Mouse (Mus musculus) thymus, adult 2 months (tissue): ENCODE measurements around the gene Nfe2l1. TPM values are rescaled to one million over a fixed set of nuclear protein-coding genes. Genes with fewer than 3 reads are reported as not detected.

ENCODE experiments used
- DNase-seq: peaks from one replicate; pipeline ENCODE4 v3.0.0; 2021
- H3K27ac ChIP-seq: fragments of 200-500 bp; 2 replicates; pipeline ENCODE4 v1.5.1; 2012; ENCODE audit warnings: low read length, control low read depth; ENCODE audit not compliant: control insufficient read depth, insufficient read depth
- H3K27me3 ChIP-seq: fragments of 200-500 bp; 2 replicates; pipeline ENCODE4 v1.6.1; 2012; ENCODE audit warnings: mild to moderate bottlenecking, low read length, moderate library complexity, mixed read lengths; ENCODE audit not compliant: control insufficient read depth, insufficient read depth
- H3K36me3 ChIP-seq: fragments of 200-500 bp; 2 replicates; pipeline ENCODE4 v1.6.1; 2012; ENCODE audit warnings: mild to moderate bottlenecking, low read length, moderate library complexity; ENCODE audit not compliant: control insufficient read depth, insufficient read depth
- H3K4me1 ChIP-seq: fragments of 200-500 bp; replicated peaks from 2 replicates; pipeline ENCODE4 v1.6.1; 2012; ENCODE audit warnings: low read length; ENCODE audit not compliant: control insufficient read depth, insufficient read depth
- H3K4me3 ChIP-seq: fragments of 200-500 bp; 2 replicates; pipeline ENCODE4 v1.5.1; 2012; ENCODE audit warnings: mild to moderate bottlenecking, low read length, control low read depth, moderate library complexity; ENCODE audit not compliant: control insufficient read depth, insufficient read depth
- CTCF ChIP-seq: fragments of 200-500 bp; IDR thresholded peaks from 2 replicates; pipeline ENCODE4 v1.5.1; 2012; ENCODE audit warnings: mild to moderate bottlenecking, control low read depth, low read length, moderate library complexity, borderline replicate concordance; ENCODE audit not compliant: control insufficient read depth, poor library complexity, insufficient read depth; ENCODE audit errors: extremely low read depth
- POLR2A ChIP-seq: fragments of 200-500 bp; IDR thresholded peaks from 2 replicates; pipeline ENCODE4 v1.6.1; 2012; ENCODE audit warnings: mild to moderate bottlenecking, low read length, control low read depth, moderate library complexity; ENCODE audit not compliant: control insufficient read depth, poor library complexity, insufficient read depth; ENCODE audit errors: extremely low read depth
- WGBS: fragments of 180-500 bp; shearing (Covaris S2); methylation state at CpG from one replicate; pipeline ENCODE4 v1.1.7; 2018; 5-methylcytosine and 5-hydroxymethylcytosine counted together
- polyA plus RNA-seq: library from polyadenylated mRNA; depleted of rRNA; stranded (reverse); fragments of >200 nt; gene quantifications from 2 replicates; pipeline ENCODE4 v1.2.3, GENCODE M21; 2012

Nfe2l1 gene
- polyA plus RNA-seq, 1 experiment: 170 TPM

DNA sequence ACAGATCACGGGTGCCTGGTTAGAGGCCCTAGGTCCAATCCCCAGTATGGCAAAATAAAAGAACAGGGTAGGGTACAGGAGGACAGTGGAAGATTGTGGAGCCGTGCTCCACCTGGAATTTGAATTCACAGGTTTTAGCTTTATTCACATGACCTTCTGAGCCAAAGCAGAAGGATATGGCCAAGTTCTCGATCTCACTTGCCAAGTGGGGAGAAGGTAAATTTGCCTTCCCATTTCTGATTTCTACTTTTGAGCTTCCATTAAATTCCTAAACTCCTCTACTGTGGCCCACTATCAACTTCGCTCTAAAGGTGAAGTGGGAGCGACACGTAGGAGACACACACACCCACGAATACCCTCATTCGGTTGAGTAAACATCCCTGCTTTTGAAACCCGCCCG, 887 bp downstream of the Nfe2l1 start:
- Histone ChIP-seq H3K4me1 (peaks cover 10% of the 10 kb centered on the region), H3K36me3 (no peaks in the 10 kb centered on the region; the same call in 1 of the 2 replicates), H3K4me3 (peak overlapping the region; percentile 90), H3K27ac (no peak overlapping the region), H3K27me3 (no peaks in the 10 kb centered on the region)
- WGBS: 13% methylated on average over 10 of the region's 10 CpGs
- no peak for DNase-seq
- TF ChIP-seq CTCF (no peak), POLR2A (no peak)

DNA sequence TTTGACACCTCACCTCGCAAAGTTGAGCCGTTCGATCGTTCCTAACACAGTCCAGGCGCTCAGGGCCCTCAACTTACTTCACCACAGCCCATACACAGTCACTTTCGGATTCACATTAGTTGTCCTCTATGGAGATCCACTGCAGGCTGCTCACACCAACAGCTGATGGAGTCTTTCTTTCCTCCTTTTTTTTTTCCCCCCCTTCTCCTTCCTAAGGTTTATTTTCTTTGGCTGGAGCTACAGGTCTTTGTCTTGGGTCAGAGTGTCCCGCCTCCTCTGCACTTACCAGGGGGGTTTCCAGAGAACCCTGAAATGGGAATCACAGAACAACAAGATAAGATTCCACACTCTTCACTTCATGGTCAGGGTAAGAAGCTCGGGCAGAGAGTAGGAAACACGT, 1.9 kb downstream of the Nfe2l1 start:
- peak overlapping the region; percentile 8; the same call in 1 of the 2 replicates for H3K4me3 ChIP-seq
- H3K27ac ChIP-seq: no peak overlapping the region
- H3K27me3 ChIP-seq: no peaks in the 10 kb centered on the region
- H3K36me3 ChIP-seq: no peaks in the 10 kb centered on the region; the same call in 1 of the 2 replicates
- WGBS: 90% methylated on average over 9 of the region's 9 CpGs
- peaks cover 17% of the 10 kb centered on the region for H3K4me1 ChIP-seq
- TF ChIP-seq POLR2A (no peak), CTCF (no peak)
- DNase-seq: no peak

DNA sequence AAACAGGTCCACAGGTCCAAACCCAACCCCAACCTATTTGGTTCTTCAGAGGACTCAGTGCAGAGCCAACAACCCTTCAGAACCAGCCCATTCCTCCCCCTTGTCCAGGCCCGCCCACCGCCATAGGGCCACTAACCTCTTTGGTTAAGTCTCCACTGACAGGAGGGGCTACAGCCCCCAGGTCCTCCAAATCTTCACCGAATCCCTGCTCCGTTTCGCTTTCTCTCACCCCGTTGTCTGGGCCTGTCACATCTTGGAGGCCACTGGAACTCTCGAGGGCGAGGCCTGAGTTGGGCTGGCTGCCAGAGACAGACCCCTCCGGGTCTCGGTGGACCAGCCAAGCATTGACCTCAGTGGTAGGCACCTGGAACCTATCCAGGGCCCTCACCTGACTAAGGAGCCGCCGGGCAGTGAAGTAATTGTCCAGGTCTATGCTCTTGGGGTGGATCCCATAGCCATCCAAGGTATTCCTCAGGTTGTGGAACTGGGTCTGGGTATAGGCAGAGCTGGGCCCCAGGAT, 2.6 kb downstream of the Nfe2l1 start:
- 86% methylated on average over 12 of the region's 12 CpGs for WGBS
- TF ChIP-seq CTCF: no peak
- TF ChIP-seq POLR2A: no peak
- Histone ChIP-seq H3K36me3 (no peaks in the 10 kb centered on the region; the same call in 1 of the 2 replicates), H3K4me3 (peak overlapping the region; percentile 6; the same call in 1 of the 2 replicates), H3K27ac (no peak overlapping the region), H3K27me3 (no peaks in the 10 kb centered on the region), H3K4me1 (peaks cover 22% of the 10 kb centered on the region)
- DNase-seq: no peak

DNA sequence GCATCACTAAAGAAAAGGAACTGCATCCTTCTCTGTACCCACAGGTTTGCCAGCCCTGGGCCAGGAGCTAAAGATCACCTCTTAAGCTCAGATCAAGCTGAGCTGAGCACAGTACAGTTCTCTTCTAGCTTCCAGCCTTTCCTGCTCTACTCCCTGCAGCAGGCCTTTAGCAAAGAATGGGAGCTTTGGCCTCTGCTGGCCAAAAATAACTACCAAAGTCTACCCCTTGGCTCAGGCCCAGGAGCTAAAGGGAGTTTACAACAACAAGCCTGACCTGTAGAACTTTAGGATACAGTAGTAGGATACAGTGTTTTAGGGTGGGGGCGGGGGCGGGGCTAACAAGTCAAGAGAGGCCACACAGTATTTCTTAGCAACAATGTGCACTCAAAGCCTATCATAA, 3.3 kb downstream of the Nfe2l1 start:
- no peak overlapping the region for H3K27ac ChIP-seq
- H3K36me3 ChIP-seq: peaks cover 6% of the 10 kb centered on the region
- peaks cover 22% of the 10 kb centered on the region for H3K4me1 ChIP-seq
- no peak for DNase-seq
- H3K27me3 ChIP-seq: no peaks in the 10 kb centered on the region
- H3K4me3 ChIP-seq: no peak overlapping the region
- 96% methylated on average over 2 of the region's 2 CpGs for WGBS
- TF ChIP-seq POLR2A: no peak
- TF ChIP-seq CTCF: no peak

DNA sequence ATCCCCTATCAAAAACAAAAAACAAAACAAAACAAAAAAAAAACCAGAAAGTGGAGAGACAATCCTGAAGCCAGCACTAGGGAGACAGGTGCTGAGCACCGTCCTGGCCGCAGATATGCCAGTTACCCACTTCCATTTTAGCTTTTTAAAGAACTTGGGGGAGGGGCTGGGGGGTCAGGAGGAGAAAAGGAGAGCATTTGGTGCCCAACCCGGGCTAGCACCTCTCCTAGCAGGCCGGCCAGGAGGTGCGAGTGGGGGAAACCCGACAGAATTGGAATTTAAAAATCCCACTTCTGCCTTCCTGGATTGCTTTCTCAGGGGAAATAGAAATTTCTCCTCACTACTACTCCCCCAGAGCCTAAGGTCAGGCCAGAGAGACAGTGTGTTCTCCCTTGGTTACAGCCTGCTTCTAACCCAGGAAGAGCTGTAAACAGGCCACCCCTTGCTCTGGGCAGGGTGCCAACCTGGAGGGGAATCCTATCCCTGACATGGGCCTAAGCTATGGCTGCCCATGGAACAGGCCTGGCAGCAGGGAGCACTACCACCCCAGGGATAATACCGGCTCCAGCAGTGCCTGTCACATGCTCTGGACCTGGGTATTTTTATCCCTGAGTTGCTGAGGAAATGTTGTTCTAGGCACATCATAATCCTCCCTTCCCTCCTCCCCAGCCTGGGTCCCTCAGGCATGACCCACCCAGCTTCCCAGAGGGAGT, 4.8 kb downstream of the Nfe2l1 start:
- TF ChIP-seq POLR2A: no peak
- no peak for TF ChIP-seq CTCF
- Histone ChIP-seq H3K27ac (peak overlapping the region; percentile 26), H3K4me1 (peaks cover 22% of the 10 kb centered on the region), H3K4me3 (no peak overlapping the region), H3K27me3 (no peaks in the 10 kb centered on the region), H3K36me3 (peaks cover 21% of the 10 kb centered on the region)
- 68% methylated on average over 7 of the region's 7 CpGs for WGBS
- no peak for DNase-seq

DNA sequence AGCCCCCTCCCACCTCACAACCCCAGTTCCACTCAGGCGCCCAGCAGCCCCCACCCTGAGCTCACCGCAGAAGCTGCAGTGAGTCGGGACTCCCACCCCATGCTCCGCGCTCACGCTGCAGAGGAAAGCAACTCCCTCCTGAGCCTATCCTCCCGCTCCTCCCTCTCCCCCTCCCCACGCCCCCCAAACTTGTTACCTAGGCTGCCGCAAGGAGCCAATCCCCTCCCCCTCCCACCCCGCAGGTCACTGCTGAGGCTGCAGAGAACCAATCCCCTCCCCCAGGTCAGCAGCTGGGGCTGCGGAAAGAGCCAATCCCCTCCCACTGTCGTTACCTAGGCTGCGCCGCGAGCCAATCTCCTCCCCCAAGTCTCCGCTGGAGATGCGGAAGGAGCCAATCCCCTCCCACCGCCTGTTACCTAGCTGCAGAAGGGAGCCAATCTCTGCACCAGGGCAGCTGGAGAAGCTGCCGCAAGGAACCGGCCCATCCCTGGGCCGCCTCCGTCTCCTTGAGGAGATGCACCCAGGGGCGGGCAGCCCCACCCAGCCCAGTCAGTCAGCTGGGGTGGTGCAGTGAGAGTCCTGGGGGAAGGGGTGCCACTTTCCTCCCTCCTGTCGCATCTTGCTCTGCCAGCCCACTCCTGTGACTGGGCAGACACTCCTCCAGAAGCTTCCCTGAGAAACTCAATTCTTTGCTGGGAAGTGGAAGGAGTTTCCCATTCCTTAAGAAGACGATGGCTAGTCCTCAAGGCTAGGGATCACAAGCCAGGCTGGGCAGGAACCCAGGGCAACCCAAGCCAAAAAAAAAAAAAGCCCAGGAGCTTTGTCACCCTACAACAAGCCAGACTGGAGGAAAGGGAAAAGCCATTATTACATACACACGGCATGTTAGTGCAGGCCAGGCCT, 5.6 kb downstream of the Nfe2l1 start:
- WGBS: 3% methylated on average over 25 of the region's 26 CpGs
- H3K36me3 ChIP-seq: peaks cover 29% of the 10 kb centered on the region

More for the DNA sequence above, 5.6 kb downstream of the Nfe2l1 start:
- H3K4me1 ChIP-seq: peaks cover 20% of the 10 kb centered on the region
- H3K27ac ChIP-seq: peak overlapping the region; percentile 26
- H3K4me3 ChIP-seq: peak overlapping the region; percentile 43
- no peaks in the 10 kb centered on the region for H3K27me3 ChIP-seq
- DNase-seq: peak; percentile 89
- TF ChIP-seq CTCF (peak; percentile 67; the same call in 1 of the 2 replicates), POLR2A (peak; percentile 45; the same call in 1 of the 2 replicates)
